Mouse (Mus musculus) Patski (cell line): ENCODE measurements around the gene Pik3r6. TPM values are rescaled to one million over a fixed set of nuclear protein-coding genes. Genes with fewer than 3 reads are reported as not detected.

Experiments
- ATAC-seq: fragments of 100-300 bp; one replicate; pipeline ENCODE4 v1.8.0; 2021
- CTCF ChIA-PET: fragments of 350-600 bp; sonication (Branson Sonifier 250); formaldehyde crosslinking; loops from one replicate; lab custom pipeline; 2022; ENCODE audit warnings: inconsistent platforms; lab: Charles Lee
- POLR2A ChIA-PET: fragments of 350-600 bp; sonication (Branson Sonifier 250); formaldehyde crosslinking; loops from one replicate; lab custom pipeline; 2022; ENCODE audit warnings: antibody characterized with exemption, inconsistent platforms; lab: Charles Lee
- DNase-seq: peaks from one replicate; pipeline ENCODE4 v3.0.0-alpha.2; 2011; ENCODE audit warnings: low read depth, low spot score
- H3K27me3 ChIP-seq: fragments of 371-371 bp; one replicate; pipeline ENCODE4 v1.5.1; 2021
- CTCF ChIP-seq: fragments of 100-300 bp; IDR thresholded peaks from one replicate; pipeline ENCODE4 v1.5.1; 2021
- in situ Hi-C: fragments of 300-500 bp; cut with MboI; formaldehyde crosslinking; loops from 3 replicates; pipeline ENCODE4 v1.11.1; 2018; ENCODE audit warnings: low pct_unique_long_range_greater_than_20kb, mixed read lengths
- polyA plus RNA-seq: library from polyadenylated mRNA; unstranded; gene quantifications from one replicate; pipeline ENCODE4 v1.2.3, GENCODE M21; 2021

Pik3r6 gene
- polyA plus RNA-seq, 1 experiment from 2014 or later: 1.5 TPM

DNA sequence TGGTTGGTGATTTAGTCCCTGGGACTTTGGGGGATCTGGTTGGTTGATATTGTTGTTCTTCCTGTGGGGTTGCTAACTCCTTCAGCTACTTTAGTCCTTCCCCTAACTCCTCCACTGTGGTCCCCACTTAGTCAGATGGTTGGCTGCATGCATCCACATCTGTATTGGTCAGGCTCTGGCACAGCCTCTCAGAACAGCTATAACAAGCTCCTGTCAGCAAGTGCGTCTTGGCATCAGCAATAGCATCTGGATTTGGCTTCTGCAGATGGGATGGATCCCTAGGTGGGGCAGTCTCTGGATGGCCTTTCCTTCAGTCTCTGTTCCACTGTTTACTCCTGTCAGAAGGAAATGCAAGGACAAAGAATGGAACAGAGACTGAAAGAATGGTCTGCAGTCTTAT, 74.3 kb downstream of the Pik3r6 start:
- no peak for TF ChIP-seq CTCF
- DNase-seq: no peak
- no peak for ATAC-seq
- POLR2A ChIA-PET: no interaction called here
- in situ Hi-C loops: loop anchor here (10.0 kb wide), 1 partner anchor 298 kb away; the partner anchor contains the start of gene Ndel1
- H3K27me3 ChIP-seq: peaks cover 11% of the 10 kb centered on the region
- CTCF ChIA-PET: no interaction called here

DNA sequence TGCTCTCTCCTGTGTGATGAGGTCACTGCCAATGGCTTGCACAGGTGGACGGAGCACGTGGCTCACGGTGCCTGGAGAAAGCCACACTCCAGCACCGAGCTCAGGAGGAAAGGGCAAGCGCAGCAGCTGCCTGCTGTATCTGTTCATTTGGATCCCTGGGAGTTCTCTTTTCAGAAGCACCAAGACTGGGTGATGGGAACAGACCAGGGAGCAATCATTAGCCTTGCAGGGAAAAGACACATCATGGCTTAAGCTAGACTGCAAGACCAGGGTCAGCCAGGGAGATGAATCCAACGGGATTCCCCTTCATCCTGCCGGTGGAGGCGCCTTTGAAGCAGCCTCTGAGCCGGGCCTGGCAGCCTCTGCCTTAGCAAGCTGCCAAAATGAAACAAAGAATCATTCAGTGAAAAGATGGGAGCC, 76.7 kb downstream of the Pik3r6 start:
- ChIA-PET POLR2A (no interaction called here), CTCF (interaction anchor here (0.9 to 1.8 kb wide), 3 partner anchors 10 to 95 kb away, joined by 3 read pairs; no protein-coding TSS in a partner anchor)
- ATAC-seq (no peak), DNase-seq (no peak)
- peaks cover 12% of the 10 kb centered on the region for H3K27me3 ChIP-seq
- no peak for TF ChIP-seq CTCF
- in situ Hi-C loops: loop anchor here (10.0 kb wide), 1 partner anchor 295 kb away; the partner anchor contains the start of gene Ndel1

DNA sequence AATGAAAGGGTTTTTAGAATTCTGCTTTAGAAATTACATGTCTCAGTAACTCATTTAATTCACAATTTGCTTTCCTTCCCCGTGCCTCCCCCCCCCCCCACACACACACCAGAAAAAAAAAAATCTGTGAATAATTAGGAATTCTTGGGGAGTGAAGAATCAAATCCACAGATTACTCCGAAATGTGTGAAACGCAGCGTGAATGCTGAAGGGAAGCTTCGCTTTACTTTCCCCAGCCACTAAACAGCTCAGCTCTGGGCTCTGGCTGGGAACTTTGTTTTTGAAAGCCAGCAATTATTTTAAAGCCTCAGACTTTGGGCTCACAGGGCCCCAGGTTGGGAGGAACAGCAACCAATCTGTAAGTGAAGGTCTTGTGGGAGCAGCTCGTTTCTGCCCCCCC, 77.7 kb downstream of the Pik3r6 start:
- no peak for ATAC-seq
- DNase-seq: no peak
- POLR2A ChIA-PET: interaction anchor here (0.6 to 0.8 kb wide), 2 partner anchors 77 to 98 kb away, joined by 3 to 7 read pairs; no protein-coding TSS in a partner anchor
- peaks cover 12% of the 10 kb centered on the region for H3K27me3 ChIP-seq
- in situ Hi-C loops: no loop called here
- CTCF ChIA-PET: no interaction called here
- no peak for TF ChIP-seq CTCF

DNA sequence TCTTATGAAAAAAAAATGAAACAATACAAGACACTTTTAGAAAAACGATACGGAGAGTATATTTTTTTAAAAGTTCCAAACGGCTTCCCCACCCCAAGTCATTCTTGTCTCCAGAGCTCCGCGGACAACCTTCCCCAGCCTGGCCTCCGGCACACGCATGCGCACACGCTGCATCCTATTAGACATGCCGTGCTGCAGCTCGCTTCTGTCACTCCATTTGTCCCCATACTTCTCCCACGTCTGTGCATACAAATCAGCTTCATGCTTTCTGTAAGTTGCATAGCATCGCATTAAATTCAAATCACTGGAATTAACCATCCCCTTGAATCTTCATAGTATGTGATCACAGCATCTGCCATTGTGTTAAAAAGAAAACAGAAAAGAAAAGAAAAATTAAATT, 80.4 kb downstream of the Pik3r6 start:
- DNase-seq: no peak

DNA sequence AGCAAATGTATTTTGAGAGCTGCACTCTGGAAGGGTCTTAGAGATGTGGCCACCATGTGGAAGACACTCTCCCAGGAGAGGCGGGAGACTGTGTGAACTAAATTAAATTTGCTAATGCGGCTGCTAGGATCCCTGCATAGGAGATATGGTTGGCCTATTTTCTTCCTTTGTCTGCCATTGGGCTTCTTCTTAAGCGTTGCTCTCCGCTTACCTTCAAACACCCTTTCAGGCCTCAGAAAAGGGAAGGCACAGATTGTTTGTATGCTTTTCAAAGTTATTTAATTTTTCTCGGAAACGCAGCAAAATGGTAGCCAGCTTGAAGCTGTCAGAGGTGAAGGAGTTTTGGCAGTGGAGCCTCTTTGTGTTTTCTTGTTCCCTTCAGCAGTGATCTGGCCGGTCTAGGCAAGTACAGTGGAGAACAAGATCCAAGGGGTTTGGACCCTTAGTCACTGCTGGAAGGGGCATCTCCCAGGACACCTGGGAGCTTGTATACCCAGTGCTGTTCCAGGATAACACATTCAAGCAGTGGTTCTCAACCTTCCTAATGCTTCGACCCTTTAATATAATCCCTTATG, 81.2 kb downstream of the Pik3r6 start:
- in situ Hi-C loops: no loop called here
- TF ChIP-seq CTCF: no peak
- H3K27me3 ChIP-seq: peaks cover 12% of the 10 kb centered on the region
- POLR2A ChIA-PET: no interaction called here
- DNase-seq (no peak), ATAC-seq (no peak)
- CTCF ChIA-PET: no interaction called here

More for the DNA sequence above, 80.4 kb downstream of the Pik3r6 start:
- no peak for ATAC-seq
- ChIA-PET POLR2A (no interaction called here), CTCF (no interaction called here)
- peaks cover 12% of the 10 kb centered on the region for H3K27me3 ChIP-seq
- in situ Hi-C loops: no loop called here
- TF ChIP-seq CTCF: no peak

DNA sequence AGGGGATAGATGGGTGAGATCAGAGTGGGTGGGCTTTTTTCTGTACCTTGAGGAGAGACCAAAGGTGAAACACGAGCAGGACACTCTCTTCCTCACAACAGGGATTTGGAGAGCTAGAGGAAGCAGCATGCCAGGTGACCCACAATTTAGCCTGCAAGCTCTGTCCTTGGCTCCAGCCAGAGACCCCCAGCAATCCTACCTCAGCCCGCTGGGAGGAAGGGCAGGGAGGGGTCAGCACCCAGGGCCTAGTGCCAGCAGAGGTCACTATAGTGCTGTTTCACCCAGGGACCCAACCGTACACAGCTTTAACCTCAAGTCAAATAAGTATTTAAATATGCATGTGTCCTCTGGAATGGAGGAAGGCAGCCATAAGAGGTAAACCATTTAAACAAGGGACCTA, 83.1 kb downstream of the Pik3r6 start:
- no peak for ATAC-seq
- ChIA-PET POLR2A (no interaction called here), CTCF (interaction anchor here (1.0 kb wide), 1 partner anchor 222 kb away, joined by 3 read pairs; no protein-coding TSS in a partner anchor)
- peak; percentile 67 for TF ChIP-seq CTCF
- DNase-seq: no peak
- peaks cover 12% of the 10 kb centered on the region for H3K27me3 ChIP-seq
- in situ Hi-C loops: no loop called here

DNA sequence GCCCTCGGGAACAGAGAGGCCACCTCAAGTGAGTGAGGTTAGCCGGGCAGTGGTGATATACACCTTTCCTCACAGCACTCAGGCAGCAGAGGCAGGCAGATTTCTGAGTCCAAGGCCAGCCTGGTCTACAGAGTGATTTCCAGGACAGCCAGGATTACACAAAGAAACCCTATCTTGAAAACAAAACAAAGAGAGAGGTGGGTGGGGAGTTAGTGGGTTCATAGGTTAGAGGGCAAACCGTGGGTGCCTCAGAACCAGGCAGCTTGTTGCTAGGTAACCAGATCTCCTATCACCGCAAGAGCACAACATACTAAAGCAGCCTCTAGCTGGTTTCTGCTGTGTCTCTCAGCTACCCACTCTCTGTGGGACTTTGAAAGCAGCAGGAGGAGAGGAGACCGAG, 83.9 kb downstream of the Pik3r6 start, which contains the start of gene Ccdc42:
TSS of gene Ccdc42 (plus strand) at position 301 of the 400 bp plus-strand sequence.
- ChIA-PET POLR2A (no interaction called here), CTCF (interaction anchor here (1.0 kb wide), 1 partner anchor 221 kb away, joined by 3 read pairs; no protein-coding TSS in a partner anchor)
- DNase-seq: no peak
- TF ChIP-seq CTCF: no peak
- H3K27me3 ChIP-seq: peaks cover 12% of the 10 kb centered on the region
- in situ Hi-C loops: no loop called here
- ATAC-seq: no peak

DNA sequence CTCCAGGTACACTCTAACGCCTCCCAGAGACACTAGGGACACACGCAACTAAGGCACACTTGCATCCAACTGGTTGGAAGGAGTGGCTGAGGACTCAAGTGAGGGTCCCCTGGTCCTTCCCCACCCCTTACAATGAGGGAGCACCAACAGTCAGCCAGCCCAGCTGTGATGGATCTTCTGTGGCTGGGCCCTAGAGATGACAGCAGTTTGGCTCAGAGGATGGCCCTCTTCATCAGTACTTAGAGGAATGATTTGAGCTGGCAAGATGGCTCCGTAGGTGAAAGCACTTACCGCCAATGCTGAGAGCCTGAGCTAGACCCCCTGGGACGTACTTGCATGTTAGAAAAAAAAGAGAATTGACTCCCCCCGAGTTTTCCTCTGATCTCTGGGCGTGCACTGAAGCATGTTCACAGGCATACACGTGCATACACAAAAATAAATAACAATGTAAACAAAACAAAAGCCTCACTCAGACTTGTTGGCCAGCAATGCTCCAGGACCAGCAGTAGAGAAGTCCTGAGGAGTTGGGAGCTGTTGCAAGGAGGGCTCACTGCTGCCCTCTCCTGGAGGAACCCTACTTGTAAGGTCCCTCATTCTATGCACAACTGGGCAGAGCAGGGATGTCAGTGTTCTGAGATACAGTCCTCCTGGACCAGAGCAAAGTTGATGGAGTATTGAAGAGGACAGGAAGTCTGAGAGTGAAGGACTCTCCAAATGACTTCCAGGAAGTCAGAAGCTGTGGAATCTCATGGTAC, 86.4 kb downstream of the Pik3r6 start:
- no peak for ATAC-seq

DNA sequence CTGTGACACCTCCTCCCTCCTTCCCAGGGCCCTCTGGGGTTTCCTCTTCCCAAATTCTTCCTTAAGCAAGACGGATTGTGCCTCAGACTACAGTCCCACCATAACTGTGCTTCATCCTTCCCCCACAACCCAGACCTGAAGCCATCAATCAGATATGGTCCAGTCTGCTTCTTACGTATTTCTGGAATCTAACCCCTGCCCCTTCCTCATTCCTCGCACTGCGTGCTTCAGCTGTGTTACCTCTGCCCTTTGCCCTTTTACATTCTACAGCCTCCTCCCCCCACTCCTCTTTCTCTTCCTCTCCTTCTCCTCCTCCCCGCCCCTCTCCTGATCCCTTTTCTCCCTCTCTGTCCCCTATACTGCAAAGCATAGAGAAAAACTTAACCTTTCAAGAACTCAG, 88.9 kb downstream of the Pik3r6 start:
- in situ Hi-C loops: no loop called here
- no peak for ATAC-seq
- ChIA-PET POLR2A (no interaction called here), CTCF (interaction anchor here (1.6 kb wide), 1 partner anchor 11 kb away, joined by 3 read pairs; no protein-coding TSS in a partner anchor)
- DNase-seq: no peak
- no peaks in the 10 kb centered on the region for H3K27me3 ChIP-seq
- no peak for TF ChIP-seq CTCF

More for the DNA sequence above, 86.4 kb downstream of the Pik3r6 start:
- in situ Hi-C loops: no loop called here
- ChIA-PET CTCF (interaction anchor here (0.7 to 1.8 kb wide), 7 partner anchors 9 to 133 kb away, joined by 3 to 6 read pairs (median 3); no protein-coding TSS in a partner anchor), POLR2A (no interaction called here)
- DNase-seq: no peak
- TF ChIP-seq CTCF: peak; percentile 74
- H3K27me3 ChIP-seq: peaks cover 3% of the 10 kb centered on the region

DNA sequence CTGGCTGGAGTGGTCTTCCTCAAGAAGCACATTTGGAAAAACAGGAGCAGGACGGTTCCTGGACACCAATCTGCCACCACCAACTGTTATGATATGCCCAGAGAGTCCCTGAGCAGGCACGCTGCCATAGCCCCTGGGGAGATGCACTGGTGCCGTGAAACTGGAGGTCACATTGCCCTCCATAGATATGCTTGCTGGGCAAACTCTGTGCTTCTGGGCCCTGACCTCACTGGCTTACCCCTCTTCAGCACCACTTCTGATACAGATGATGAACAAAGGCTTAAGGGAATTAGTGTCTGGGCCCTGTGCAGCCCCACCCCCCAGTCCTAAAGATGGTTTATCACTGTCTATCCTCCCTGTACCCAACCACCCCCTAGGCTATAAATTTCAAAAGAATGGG, 90.4 kb downstream of the Pik3r6 start:
- POLR2A ChIA-PET: no interaction called here
- no peak for TF ChIP-seq CTCF
- in situ Hi-C loops: no loop called here

DNA sequence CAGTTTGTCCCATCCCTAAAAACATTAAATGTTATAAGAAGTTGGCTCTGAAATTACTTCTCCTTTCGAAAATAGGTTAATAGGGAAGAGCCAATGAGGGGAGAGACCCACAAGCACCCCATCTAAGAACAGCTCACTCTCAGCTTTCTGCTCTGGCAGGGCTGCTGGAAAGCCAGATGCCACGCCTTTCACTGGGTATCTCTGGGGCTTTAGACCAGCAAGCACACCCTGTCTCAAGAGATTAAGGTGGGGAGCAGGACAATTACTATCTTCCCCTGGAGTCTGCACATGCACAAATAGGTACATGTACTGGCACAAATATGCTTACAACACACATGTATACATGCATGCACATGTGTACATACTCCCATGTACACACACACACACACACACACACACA, 95.1 kb downstream of the Pik3r6 start:
- POLR2A ChIA-PET: no interaction called here
- in situ Hi-C loops: no loop called here
- no peaks in the 10 kb centered on the region for H3K27me3 ChIP-seq
- CTCF ChIA-PET: no interaction called here
- ATAC-seq: no peak
- DNase-seq: no peak
- TF ChIP-seq CTCF: no peak

More for the DNA sequence above, 90.4 kb downstream of the Pik3r6 start:
- CTCF ChIA-PET: no interaction called here
- no peaks in the 10 kb centered on the region for H3K27me3 ChIP-seq
- ATAC-seq (no peak), DNase-seq (no peak)
